Mouse (Mus musculus) subcutaneous adipose tissue, adult 2 months (tissue): Measurements from ENCODE around the gene 5430403G16Rik. TPM values are rescaled to one million over a fixed set of nuclear protein-coding genes. Genes with fewer than 3 reads are reported as not detected.

Experiments
- polyA plus RNA-seq: library from polyadenylated mRNA; depleted of rRNA; stranded (reverse); fragments of >200 nt; gene quantifications from 2 replicates; pipeline ENCODE4 v1.2.3, GENCODE M21; 2012; ENCODE audit warnings: low replicate concordance; rRNA removed

5430403G16Rik gene
- polyA plus RNA-seq, result 0.13 and 0.30 TPM in 2 replicates

DNA sequence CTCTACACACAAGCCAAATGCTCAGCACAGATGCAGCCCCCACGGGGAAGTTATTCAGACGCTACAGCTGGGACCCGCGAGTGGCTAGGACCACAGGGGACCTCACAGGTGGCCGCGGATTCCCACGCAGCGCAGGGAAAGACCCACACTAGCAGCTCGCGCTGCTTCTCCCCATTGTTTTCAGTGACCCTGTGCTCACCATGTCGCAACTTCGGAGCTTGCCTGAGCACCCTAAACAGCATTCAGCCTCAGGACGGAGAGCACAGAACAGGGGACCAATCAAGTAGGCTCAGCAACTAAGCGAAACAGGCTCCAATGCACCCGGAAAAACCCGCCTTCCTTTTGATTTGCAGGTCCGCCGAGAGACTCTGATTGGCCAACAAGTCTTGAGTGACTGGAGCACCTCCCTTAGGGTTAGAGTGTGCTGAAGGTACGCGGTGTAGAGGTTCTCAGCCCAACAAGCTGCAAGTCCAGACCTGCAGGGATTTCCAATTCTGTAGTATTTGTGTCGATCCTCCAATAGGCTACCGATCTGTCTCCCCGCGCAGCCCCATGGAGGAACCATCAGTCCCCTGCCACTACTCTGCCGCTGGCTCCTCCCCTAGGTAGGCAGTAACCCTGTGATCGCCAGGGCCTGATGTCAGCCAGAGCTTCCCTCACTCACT, at the start of gene 5430403G16Rik:
5430403G16Rik (minus strand) TSS at position 505 of the 665 bp plus-strand sequence.

Other genes starting within 250 kb of the 5430403G16Rik start
- gene Crlf2, start 132.0 kb downstream of the 5430403G16Rik start, polyA plus RNA-seq, result 23.4 and 32.4 TPM in 2 replicates
- gene 4930522L14Rik, start 60.8 kb upstream of the 5430403G16Rik start, polyA plus RNA-seq, result 1.2 and 1.3 TPM in 2 replicates
- 2.0 and 3.8 TPM in 2 replicates for gene Gm15446, start 232.4 kb upstream of the 5430403G16Rik start, polyA plus RNA-seq